Mouse (Mus musculus) spleen, adult 2 months (tissue): ENCODE results near the gene Depp1.

Experiments used
- CTCF ChIP-seq: fragments of 200-500 bp; IDR thresholded peaks from 2 replicates; pipeline ENCODE4 v1.5.1; 2011; ENCODE audit warnings: mild to moderate bottlenecking, inconsistent platforms; ENCODE audit not compliant: insufficient read depth, insufficient read length, insufficient replicate concordance; ENCODE audit errors: extremely low read depth
- POLR2A ChIP-seq: fragments of 200-500 bp; IDR thresholded peaks from 2 replicates; pipeline ENCODE4 v1.6.1; 2011; ENCODE audit warnings: low read depth, low read length, inconsistent platforms

DNA sequence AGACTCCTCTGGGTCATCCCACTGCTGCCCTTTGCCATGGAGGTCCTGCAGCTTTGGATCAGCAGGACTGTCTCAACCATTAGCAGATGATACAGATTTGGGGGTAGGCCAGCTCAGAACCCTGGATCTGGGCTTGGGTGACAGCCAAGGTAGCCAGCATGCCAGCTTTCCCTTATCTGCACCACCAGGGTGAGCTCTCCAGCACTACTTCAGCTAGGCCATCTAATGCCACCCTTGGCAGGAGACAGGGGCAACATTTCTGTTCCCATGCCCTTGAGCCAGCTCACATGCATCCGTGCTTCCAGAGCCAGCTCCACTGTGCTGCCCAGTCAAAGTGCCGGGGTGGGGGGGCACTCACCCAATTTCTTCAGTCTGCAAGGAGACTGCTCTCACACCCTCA lies 34.7 kb upstream of the Depp1 start:
- no peak for TF ChIP-seq CTCF
- TF ChIP-seq POLR2A = no peak
